Mouse (Mus musculus) kidney, postnatal 10 days (tissue): Measurements from ENCODE around the gene Gm525.

Experiments
- DNase-seq: peaks from one replicate; pipeline ENCODE4 v3.0.0; 2021; ENCODE audit warnings: mixed read lengths

The Gm525 gene

GRCm38 (mm10) chr11:89098930-89099329, 25.3 kb downstream of the Gm525 start:
- no peak for DNase-seq

- peak; percentile 93 for DNase-seq
These were observed 26.8 kb downstream of the Gm525 start for GRCm38 (mm10) chr11:89100403-89100802.

- peak; percentile 76 for DNase-seq
These were observed 27.2 kb downstream of the Gm525 start for GRCm38 (mm10) chr11:89100826-89101321.

GRCm38 (mm10) chr11:89103166-89103565, 29.5 kb downstream of the Gm525 start:
- peak; percentile 29 for DNase-seq

GRCm38 (mm10) chr11:89105211-89105610, 31.6 kb downstream of the Gm525 start:
- no peak for DNase-seq

- DNase-seq: no peak
These were observed 32.2 kb downstream of the Gm525 start for GRCm38 (mm10) chr11:89105823-89106222.

GRCm38 (mm10) chr11:89107180-89107807, 33.7 kb downstream of the Gm525 start:
- no peak for DNase-seq

GRCm38 (mm10) chr11:89124411-89124810, 50.8 kb downstream of the Gm525 start:
- peak; percentile 47 for DNase-seq

- no peak for DNase-seq
These were observed 57.2 kb downstream of the Gm525 start for GRCm38 (mm10) chr11:89130856-89131255.

GRCm38 (mm10) chr11:89132406-89132805, 58.8 kb downstream of the Gm525 start:
- peak; percentile 32 for DNase-seq

- no peak for DNase-seq
These were observed 60.6 kb downstream of the Gm525 start for GRCm38 (mm10) chr11:89134211-89134610.

- DNase-seq: no peak
These were observed 64.3 kb downstream of the Gm525 start for GRCm38 (mm10) chr11:89137915-89138314.
